Mouse (Mus musculus) bone marrow macrophage, adult 2 months (primary cell): ENCODE results near the gene Mtmr11. TPM values are rescaled to one million over a fixed set of nuclear protein-coding genes. Genes with fewer than 3 reads are reported as not detected.

ENCODE experiments used
- H3K27ac ChIP-seq: 2 replicates; pipeline ENCODE4 v1.5.1; 2012; ENCODE audit warnings: low read depth, low read length; ENCODE audit not compliant: insufficient read depth
- H3K4me1 ChIP-seq: 2 replicates; pipeline ENCODE4 v1.6.1; 2012; ENCODE audit warnings: low read length; ENCODE audit not compliant: control insufficient read depth, insufficient read depth
- H3K4me3 ChIP-seq: 2 replicates; pipeline ENCODE4 v1.5.1; 2012; ENCODE audit warnings: mild to moderate bottlenecking, low read length, moderate library complexity; ENCODE audit not compliant: insufficient read depth
- CTCF ChIP-seq: IDR thresholded peaks from 2 replicates; pipeline ENCODE4 v1.5.1; 2012; ENCODE audit warnings: low read depth, mild to moderate bottlenecking, low read length, moderate library complexity
- POLR2A ChIP-seq: IDR thresholded peaks from 2 replicates; pipeline ENCODE4 v1.6.1; 2012; ENCODE audit warnings: mild to moderate bottlenecking, low read depth, low read length, borderline replicate concordance
- polyA plus RNA-seq: library from polyadenylated mRNA; stranded (reverse); fragments of >200 nt; gene quantifications from 2 replicates; pipeline ENCODE4 v1.2.4, GENCODE M21; 2012; ENCODE audit not compliant: missing spikeins, insufficient read depth, insufficient read length

Mtmr11 gene
- polyA plus RNA-seq, 1 experiment, result 14.4 TPM

DNA sequence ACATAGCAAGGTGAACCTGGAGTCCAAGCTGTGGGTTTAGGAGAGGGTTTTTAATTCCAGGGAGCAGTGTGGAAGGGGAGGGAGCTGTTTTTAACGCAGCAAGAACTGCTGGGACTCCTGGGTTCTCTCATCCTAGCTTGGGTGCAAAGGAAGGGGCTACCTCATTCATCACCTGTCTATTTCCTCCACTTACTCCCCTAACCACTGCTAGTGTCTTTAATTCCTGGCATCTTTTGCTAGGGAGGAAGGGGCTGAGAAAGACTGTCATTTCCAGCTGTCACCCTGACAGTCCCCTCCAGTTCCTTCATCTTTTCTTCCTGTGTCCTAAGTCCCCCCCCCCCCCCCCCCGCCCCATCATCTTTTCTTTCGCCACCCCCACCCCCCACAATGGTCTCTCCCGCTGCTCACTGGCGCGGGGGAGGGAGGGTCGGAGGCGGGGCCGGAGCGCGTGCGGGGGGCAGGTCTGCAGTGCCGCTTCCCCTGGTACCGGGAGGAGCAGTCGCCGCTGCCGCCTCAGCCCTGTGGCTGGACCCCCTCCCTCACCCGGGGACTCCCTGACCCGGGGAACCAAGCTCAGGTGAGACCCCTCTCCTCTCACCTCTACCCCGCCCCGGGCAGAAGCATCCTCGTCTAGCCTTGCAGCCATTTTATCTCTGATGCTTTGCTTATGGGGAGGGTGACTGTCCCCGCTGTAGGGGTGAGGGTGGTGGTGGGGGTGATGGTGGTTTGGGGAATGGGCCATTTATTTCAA lies 19.1 kb downstream of the Mtmr11 start, which contains the start of gene Sv2a:
Gene Sv2a (plus strand): TSS at position 425 of the 751 bp plus-strand sequence.
- TF ChIP-seq CTCF (no peak), POLR2A (no peak)
- H3K27ac ChIP-seq, result no peak within 1 kb of the TSS
- H3K4me1 ChIP-seq, result peaks cover 28% of the 10 kb centered on the region
- H3K4me3 ChIP-seq, result peak within 1 kb of the TSS; percentile 59

DNA sequence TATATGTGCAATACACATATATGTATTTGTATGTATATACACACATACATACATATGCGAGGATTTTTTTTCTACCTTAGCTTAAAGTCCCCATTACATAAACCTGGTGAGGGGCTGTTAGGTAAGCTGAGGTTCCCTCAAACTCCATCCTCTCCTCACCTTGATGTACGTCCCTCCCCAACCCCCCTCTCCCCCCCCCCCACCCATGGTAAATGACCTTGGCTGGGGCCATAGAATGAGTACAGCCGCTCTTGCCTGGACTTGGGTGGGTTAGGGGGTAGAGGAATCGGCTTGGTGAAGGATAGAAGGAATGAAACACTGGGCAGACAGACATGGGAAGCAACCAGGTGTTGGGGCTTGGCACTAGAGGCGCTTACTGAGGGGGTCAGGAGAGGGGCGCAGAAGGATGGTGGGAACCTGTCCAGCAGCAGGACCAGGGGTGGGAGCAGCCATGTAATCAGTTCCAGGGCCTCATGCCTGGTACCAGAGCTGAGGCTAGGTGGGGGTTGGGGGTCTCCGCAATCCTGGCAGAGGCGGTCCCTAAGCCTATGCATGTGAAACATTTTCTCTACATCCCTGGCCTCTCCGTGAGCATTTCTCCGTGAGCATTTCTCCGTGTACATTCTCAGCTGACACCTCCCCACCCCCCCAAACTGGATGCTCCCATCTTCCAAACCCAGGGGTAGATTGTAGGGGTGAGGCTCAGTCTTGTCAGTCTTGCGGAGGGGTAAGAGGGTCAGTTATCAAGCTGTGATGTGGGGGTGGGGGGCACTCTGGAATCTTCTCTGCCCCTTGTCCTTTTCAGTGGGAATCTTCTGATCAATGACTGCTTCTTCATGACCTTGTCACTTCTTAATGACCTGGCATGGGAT lies 19.9 kb downstream of the Mtmr11 start:
- Histone ChIP-seq H3K4me3 (no peak overlapping the region), H3K27ac (no peak overlapping the region), H3K4me1 (peaks cover 20% of the 10 kb centered on the region)
- TF ChIP-seq POLR2A (no peak), CTCF (no peak)

DNA sequence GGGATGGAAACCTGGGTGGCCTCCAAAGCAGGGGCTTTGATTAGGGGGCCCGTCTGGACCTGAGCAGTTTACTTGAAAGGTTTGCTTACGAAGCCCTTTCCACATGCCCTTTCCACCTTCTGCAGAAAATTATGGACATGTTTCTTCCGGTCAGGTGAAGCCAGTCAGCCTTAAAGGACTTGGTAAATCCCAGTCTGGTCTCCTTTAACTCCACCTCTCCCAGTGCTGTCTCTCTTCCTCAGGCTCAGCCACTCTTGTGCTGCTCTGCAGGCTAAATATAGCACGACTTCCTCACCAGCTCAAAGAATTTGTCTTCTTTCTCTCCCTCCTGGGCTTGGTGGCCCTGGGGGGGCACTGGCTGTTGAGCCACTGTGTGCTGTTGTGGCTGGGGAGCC lies 20.6 kb downstream of the Mtmr11 start:
- H3K27ac ChIP-seq, result peak overlapping the region; percentile 2; the same call in 1 of the 2 replicates
- TF ChIP-seq CTCF, result no peak
- no peak for TF ChIP-seq POLR2A
- peaks cover 20% of the 10 kb centered on the region for H3K4me1 ChIP-seq
- no peak overlapping the region for H3K4me3 ChIP-seq

DNA sequence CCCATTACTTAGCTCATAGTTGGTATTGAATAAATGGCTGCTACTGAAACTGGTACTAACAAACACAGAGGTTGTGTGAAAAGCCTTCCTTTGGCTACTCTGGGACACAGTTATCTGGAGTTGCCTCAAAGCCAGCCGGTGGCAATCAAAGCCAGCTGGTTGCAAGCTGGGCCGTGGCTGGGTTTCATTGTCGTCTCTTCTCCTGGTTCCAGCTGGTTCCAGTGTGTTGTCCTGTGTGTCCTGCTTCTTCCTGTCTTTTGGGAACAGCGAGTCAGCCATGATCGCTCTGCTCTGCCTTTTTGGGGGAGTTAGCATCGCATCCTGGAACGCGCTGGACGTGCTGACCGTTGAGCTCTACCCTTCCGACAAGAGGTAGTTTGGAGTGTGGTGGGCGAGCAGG lies 31.2 kb downstream of the Mtmr11 start:
- Histone ChIP-seq H3K27ac (no peak overlapping the region), H3K4me1 (peaks cover 5% of the 10 kb centered on the region), H3K4me3 (no peak overlapping the region)
- TF ChIP-seq CTCF, result no peak
- TF ChIP-seq POLR2A, result no peak

DNA sequence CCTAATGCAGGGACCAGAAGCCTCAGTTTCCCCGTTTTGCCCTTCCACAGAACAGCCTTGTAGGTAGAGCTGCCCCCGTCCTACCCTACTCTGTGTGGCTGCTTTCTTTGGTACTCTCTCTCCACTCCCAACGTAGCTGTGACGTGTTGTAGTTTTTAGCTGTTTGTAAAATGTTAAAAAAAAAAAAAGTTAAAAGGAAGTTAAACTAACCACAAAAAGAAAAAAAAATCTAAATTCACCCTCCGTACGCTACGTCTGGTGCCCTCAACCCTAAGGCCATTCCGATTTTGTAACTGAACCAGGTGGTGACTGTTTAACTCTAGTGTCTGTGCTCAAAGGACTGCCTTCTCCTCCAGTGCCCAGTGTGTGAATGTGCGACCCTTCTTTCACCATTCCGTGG lies 33.2 kb downstream of the Mtmr11 start:
- TF ChIP-seq CTCF (no peak), POLR2A (no peak)
- Histone ChIP-seq H3K4me3 (no peak overlapping the region), H3K4me1 (peaks cover 11% of the 10 kb centered on the region), H3K27ac (no peak overlapping the region)

DNA sequence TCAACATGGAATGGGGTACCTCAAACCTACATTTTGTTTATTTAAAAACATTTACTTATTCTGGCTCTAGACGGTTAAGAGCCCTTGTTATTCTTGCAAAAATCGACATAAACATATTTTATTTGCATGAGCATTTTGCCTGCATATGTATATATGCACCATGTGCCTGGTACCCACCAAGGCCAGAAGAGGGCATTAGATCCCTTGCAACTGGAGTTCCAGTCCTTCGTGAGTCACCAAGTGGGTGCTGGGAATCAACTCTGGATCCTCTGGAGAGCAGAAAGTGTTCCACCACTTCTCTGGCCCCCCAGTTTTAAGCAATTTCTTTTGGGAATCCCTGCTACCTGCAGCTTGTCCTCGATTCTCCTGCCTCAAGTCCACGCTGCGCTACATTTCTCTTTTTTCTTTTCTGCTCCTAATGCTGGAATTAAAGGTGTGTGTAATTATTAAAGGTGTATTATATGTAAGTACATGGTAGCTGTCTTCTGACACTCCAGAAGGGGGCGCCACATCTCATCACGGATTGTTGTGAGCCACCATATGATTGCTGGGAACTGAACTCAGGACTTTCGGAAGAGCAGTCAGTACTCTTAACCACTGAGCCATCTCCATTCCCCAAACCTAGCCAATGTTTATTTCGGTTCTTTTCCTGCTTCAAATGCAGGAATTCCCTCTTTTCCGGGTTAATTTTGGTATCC lies 34.0 kb downstream of the Mtmr11 start:
- TF ChIP-seq POLR2A (no peak), CTCF (no peak; the same call in 1 of the 2 replicates)
- H3K27ac ChIP-seq, result no peak overlapping the region
- no peak overlapping the region for H3K4me3 ChIP-seq
- peaks cover 11% of the 10 kb centered on the region for H3K4me1 ChIP-seq

DNA sequence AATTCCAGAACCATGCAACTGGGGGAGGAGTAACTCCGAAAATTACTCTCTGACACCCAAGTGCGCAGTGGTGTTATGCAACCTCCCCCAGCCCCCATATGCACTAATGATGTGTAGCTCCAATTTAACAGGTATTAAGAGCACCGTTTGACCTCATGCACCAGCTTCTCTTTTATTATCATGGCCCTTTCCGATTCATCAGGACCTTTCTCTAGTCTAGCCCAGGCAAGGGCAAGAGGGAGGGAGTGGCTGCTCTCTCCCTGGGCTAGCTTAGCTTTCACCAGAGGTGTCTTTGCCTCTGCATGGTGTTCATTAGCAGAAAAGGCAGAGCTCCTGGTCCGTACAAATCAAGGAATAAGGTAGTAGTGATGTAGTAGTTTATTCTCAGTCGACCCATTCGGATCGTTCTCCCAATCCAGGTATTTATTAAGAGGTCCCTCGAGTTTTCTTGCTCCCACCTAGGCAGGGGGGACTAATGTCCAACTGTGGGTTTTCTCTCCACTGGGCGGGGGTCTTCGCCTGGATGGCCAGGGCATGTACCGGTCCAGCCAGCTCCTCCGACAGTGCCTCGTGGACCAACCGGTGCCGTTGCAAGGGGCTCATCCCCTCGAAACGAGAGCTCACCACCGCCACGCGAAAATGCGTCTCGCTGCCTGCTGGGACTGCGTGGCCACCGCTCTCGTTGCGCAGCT lies 34.8 kb downstream of the Mtmr11 start:
- Histone ChIP-seq H3K4me1 (peaks cover 11% of the 10 kb centered on the region), H3K4me3 (peak overlapping the region; percentile 77), H3K27ac (peak overlapping the region; percentile 62; the same call in 1 of the 2 replicates)
- TF ChIP-seq POLR2A (no peak), CTCF (no peak)

DNA sequence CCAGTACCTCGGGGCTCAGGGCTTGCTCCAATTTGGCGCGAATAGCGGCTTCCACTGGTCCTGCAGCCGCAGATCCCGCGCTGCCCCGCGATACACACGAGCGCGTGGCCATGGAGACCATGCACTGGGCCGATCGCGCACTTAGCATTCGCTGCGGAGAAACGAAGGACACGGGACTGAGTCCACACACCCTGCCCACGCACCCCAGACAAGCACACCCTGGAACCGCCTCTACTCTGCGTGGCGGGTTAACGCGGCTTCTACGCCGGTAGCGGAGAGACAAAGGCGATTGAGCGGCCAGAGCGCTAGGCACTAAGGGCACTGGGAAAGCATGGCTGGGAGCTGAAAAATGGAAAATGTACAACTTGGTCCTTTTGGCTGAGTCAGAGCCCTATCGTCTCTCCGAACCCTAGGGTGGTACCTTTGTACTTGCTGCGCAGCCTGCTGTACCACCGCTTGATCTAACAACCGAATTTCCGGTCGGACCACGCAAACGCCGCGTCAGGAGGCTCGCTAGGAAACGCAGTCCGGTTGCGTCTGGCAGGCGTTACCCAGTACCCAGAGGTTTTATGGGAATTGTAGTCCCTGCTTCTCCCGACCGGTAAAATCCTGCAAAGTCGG lies 35.4 kb downstream of the Mtmr11 start:
- peak overlapping the region; percentile 77 for H3K4me3 ChIP-seq
- peak overlapping the region; percentile 62 for H3K27ac ChIP-seq
- TF ChIP-seq POLR2A (0 out of 2 replicates have a peak, but pooled peaks have one; percentile 30), CTCF (no peak)
- peaks cover 11% of the 10 kb centered on the region for H3K4me1 ChIP-seq
